Mouse (Mus musculus): Measurements from ENCODE around the gene Spin4. TPM values are rescaled to one million over a fixed set of nuclear protein-coding genes. Genes with fewer than 3 reads are reported as not detected.

The Spin4 gene
- 0.48 and 0.66 TPM in 2 replicates for polyA plus RNA-seq (2012; rRNA removed)

DNA sequence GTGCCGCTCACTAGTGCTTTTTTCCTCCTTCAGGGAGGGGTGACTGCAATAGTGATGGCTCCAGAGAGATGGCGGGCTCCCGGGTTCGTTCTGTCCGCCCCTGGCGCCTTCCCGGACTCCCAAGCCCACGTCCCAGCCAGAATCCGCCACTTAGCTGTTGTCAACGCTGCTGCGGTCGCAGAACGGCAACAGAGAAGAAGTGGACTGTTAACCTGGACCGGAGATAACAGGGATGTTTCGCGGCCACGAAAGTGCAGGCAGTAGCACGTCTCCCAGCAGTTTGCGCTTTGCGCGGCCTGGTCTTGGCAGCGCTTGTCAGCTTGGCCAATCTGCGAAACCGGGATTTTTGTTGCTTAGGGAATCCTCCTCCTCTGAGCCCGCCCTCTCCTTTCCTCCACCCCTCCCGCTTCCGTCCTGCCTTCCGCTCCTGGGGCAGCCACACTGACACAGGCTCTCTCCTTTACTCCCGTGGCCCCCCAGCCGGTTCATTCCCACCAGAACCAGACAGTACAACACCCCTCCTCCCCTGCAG lies at the start of gene Spin4:
Gene Spin4, minus strand, starts transcription at position 322 of the 532 bp plus-strand sequence.
- peak; percentile 36 to 68 for DNase-seq (ENCODE audit: extremely low spot score in 1 of 2, low spot score in 1 of 2)

DNA sequence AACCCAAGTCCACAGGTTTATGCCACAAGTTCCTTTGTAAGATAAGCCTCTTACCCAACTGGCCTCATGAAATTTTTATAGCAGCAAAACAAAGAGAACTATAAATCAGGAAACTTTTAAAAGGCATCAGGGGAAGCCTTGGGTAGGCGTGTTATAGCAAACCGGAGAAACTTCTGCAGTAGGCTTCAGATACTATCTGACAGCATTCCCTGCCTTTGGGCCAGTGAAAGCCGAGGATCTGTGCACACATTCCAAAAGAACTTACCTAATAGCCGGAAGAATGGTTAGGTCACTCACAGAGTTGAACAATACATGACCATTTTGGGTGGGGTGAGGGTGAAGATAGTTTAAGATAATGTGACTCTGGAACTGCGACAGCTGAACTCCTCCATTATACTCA lies 1.4 kb upstream of the Spin4 start:
- DNase-seq (ENCODE audit: extremely low spot score in 1 of 2, low spot score in 1 of 2) = no peak

DNA sequence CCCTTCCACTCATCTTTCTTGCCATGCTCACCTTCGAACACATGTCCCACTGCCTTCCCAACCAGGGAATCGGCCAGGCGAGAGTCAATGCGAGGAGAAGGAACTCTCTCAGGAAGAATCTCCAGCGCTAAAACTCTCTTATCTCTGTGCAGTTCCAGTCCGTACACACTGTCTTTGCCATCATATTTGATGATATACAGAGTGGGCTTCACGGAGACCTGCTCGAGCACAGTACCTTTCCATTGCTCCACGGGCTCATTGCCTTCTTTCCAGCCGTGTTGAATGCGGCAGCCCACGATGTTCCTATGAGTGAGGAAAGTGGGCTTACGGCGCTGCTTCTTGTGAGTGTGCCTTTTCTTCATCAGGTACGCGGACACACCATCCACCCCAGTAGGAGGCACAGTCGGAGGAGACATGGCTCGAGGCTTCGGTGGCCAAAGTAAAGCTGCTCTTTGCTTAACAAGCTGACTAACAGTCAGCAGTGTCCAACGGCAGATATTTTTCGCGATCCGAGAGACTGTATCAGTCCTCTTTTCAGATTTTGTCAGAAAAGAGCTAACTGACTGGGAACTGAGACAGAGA lies 612 bp downstream of the Spin4 start:
- no peak for DNase-seq (ENCODE audit: extremely low spot score in 1 of 2, low spot score in 1 of 2)

DNA sequence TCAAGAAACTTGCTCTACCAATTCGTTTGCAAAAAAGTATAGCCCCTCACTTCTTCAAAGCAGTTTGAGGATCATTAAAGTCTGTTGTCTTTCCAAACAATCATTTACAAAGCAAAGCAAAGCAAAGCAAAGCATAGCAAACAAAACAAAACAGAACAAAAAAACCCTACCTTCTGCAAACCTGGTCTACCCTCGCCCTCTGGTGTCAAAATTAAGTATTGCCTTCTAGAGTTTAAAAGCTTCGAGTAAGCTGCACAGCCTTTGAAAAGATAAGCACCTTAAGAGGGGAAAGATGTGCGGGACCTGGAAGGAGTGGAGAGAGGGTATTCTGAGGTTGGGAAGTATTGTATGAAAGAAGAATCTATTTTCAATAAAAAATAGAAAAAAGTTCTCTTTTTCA lies 14.4 kb downstream of the Spin4 start:
- DNase-seq (ENCODE audit: extremely low spot score in 1 of 2, low spot score in 1 of 2) = peak in 1 of 2 experiments; percentile 73

DNA sequence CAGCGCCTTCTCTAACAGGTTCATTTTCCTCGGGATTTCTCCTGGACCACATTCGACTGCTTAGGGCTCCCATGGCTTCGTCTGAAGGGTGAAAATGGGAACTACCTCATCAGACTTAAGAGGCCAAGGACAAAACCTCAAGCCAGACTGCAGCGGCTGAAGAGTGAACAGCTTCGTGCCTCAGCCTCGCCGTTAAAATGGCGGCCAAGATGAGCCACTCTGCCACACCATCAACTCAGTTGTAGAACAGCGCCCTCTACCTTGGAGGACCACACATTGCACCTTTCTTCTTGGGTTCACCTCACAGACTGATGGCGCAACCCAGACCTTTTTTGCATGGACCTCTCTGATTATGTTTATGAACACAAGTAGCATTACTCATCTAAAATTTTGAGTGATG lies 27.6 kb downstream of the Spin4 start:
- no peak for DNase-seq (ENCODE audit: extremely low spot score in 1 of 2, low spot score in 1 of 2)

DNA sequence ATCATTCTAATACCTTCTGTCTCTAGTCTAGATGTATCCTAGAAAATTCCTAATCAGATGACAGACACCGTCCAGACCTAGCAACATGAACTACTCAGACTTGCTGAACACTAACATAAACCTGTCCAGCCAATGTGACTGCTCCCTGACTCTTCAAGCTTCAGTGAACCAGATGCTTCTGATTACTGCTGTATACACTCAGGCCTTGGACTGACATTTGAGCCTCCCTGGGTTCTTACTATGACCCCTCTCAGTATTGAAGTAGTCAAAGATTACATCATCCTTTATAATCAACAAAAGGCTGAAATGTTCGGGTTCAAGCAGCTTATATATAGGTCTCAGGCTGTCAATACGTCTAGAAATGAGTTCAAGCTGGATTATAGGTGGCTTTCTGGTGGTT lies 32.4 kb downstream of the Spin4 start:
- no peak for DNase-seq (ENCODE audit: extremely low spot score in 1 of 2, low spot score in 1 of 2)

DNA sequence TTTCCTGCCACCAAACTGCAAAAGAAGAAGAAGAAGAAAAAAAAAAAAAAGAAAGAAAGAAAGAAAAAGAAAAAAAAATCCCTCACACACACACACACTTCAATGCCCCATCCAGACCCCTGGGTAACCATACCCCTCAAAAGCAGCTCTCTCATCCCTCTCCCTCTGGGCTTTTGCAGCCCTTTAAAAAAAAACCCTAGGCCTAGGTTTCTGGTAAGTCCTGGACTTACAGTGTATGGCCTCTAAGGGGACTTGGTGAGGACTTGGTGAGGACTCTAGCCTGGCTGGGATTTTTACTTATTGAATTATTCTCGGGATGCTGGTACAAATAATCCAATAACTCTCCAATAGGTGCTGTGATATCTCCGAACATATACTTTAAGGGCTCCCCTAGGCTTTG lies 35.6 kb downstream of the Spin4 start:
- no peak for DNase-seq (ENCODE audit: extremely low spot score in 1 of 2, low spot score in 1 of 2)

DNA sequence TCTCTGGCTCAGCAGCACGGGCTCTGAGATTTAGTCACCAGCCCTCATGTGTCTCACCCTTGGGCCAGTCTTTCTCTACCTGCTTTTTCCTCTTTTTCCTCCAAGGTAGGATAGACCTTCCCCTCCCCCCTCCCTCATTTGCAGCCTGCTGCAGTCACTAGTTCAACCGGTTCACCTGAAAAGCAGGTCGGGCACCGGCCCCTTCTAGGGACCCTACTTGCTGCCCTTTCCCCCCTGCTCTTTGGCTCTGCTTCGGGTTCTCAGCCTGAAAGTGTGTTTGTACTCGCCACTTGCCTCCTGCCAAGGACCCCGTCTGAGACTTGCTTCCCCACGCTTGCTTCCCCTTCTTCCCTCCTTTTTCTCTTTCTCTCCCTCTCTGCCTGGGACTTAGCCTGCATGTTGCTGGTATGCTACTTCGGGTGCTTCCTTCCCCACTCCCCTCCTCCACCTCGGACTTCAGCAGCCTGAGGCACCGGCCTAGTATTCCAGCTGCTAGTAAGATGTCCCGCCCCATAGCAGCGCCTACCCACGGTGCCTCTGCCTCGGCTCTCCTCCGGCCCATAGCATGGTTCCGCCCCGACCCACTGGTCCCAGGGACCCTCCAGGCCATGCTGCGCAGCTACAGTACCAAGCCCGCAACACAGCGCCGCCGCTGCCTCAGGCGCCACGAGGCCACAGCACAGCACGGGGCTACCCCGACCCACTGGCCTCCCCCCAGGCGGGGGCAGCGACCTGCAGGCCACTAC lies 36.2 kb downstream of the Spin4 start:
- peak in 1 of 2 experiments; percentile 3 for DNase-seq (ENCODE audit: extremely low spot score in 1 of 2, low spot score in 1 of 2)

Other genes starting within 250 kb of the Spin4 start
- 165 and 177 TPM in 2 replicates for gene Arhgef9, start 170.2 kb upstream of the Spin4 start, polyA plus RNA-seq (2012; rRNA removed)